Mouse (Mus musculus) heart, adult 2 months (tissue): ENCODE data around the gene Nrsn2.

ENCODE experiments used
- CTCF ChIP-seq: fragments of 200-600 bp; IDR thresholded peaks from 2 replicates; pipeline ENCODE4 v1.8.1; 2022; ENCODE audit warnings: antibody characterized with exemption, mild to moderate bottlenecking, moderate library complexity
- POLR2A ChIP-seq: fragments of 200-500 bp; IDR thresholded peaks from 2 replicates; pipeline ENCODE4 v1.6.1; 2011; ENCODE audit warnings: mild to moderate bottlenecking, low read depth, low read length, control low read depth; ENCODE audit not compliant: insufficient read depth

DNA sequence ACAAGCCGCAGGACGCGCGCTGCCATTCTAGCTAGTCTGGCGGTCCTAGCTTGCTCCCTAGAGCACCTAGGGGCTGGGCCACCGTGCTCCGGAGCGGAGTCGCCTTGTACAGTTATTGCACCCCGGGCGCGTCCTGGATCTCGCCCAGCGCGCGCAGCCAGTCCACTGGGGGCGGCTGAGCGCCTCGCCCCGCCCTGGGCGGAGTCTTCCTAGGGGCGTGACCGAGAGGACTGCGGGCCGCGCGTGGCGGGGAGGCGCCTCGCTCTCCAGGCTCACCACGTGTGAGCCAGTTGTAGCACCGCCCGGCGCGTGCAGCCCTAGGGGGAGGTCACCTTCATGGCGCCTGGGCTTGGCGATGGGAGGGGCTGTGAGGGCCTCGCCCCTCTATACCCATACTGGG is 22.3 kb upstream of the Nrsn2 start:
- TF ChIP-seq CTCF = peak; percentile 40
- TF ChIP-seq POLR2A = 0 out of 2 replicates have a peak, but pooled peaks have one; percentile 40
